ENCODE assay signal across 9 mouse cellular contexts in the genomic region with DNA sequence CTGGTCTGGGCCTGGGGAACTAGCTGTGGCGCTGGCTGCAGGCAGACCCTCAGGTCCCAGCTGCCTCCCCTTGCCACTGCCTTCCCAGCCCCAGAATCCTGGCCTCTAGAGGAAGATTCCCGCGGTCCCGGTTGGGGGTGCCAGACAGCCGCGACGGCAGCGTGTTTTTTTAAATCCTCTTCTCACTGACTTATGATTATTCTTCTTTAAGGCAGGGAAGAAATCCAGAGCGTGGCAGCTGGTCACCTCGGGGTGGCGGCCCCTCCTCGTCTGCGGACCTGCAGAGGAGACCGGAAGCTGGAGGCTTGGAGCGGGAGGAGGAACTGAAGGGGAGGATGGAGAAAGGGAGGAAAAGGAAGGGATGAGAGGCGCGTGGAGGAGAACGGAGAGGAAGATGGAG. TPM values are rescaled to one million over a fixed set of nuclear protein-coding genes. Genes with fewer than 3 reads are reported as not detected.
DNase-seq lines count a peak whose midpoint lies in the region; ATAC-seq lines count a peak whose summit lies in the region.
"Had no signal": no experiment of that assay in that cellular context is flagged by ENCODE, and none has a peak within 500 bp of the region (broad histone marks: within the 10 kb centered on the region; RNA-seq: fewer than 3 reads in every experiment).

No protein-coding gene starts in this region.

- H3K4me1 ChIP-seq in forebrain, embryonic 14.5 days (ENCODE audit: control insufficient read depth, insufficient read depth, low read length) = peaks cover 13% of the 10 kb centered on the region
- peaks cover 8% of the 10 kb centered on the region for H3K4me1 ChIP-seq in liver, embryonic 15.5 days (replicated peaks)
- peaks cover 26% of the 10 kb centered on the region for H3K4me1 ChIP-seq in neural tube, embryonic 15.5 days

- H3K9me3 ChIP-seq in forebrain, embryonic 14.5 days (replicated peaks; ENCODE audit: control insufficient read depth, low read length) = no peaks in the 10 kb centered on the region
- no peaks in the 10 kb centered on the region for H3K9me3 ChIP-seq in liver, embryonic 15.5 days (replicated peaks)
- no peaks in the 10 kb centered on the region for H3K9me3 ChIP-seq in neural tube, embryonic 15.5 days (replicated peaks)

- H3K27ac ChIP-seq in forebrain, embryonic 14.5 days (ENCODE audit: low read depth, low read length) = peak overlapping the region; percentile 83
- no peak overlapping the region for H3K27ac ChIP-seq in liver, embryonic 15.5 days (replicated peaks)
- H3K27ac ChIP-seq in neural tube, embryonic 15.5 days (replicated peaks) = peak overlapping the region; percentile 85

- H3K36me3 ChIP-seq in forebrain, embryonic 14.5 days (ENCODE audit: control insufficient read depth, insufficient read depth, low read length) = no peaks in the 10 kb centered on the region
- H3K36me3 ChIP-seq in liver, embryonic 15.5 days (replicated peaks) = no peaks in the 10 kb centered on the region
- no peaks in the 10 kb centered on the region for H3K36me3 ChIP-seq in neural tube, embryonic 15.5 days

- peak overlapping the region; percentile 37 for H3K4me2 ChIP-seq in forebrain, embryonic 14.5 days (ENCODE audit: low read length)
- H3K4me2 ChIP-seq in liver, embryonic 15.5 days = peak overlapping the region; percentile 20
- peak overlapping the region; percentile 52 for H3K4me2 ChIP-seq in neural tube, embryonic 15.5 days

- peak overlapping the region; percentile 51 for H3K9ac ChIP-seq in forebrain, embryonic 14.5 days (ENCODE audit: low read length)
- no peak overlapping the region for H3K9ac ChIP-seq in liver, embryonic 15.5 days
- peak overlapping the region; percentile 37 for H3K9ac ChIP-seq in neural tube, embryonic 15.5 days (replicated peaks)

- intact Hi-C loops in heart, postnatal 10 days (cut with DNase I) = loop anchor here (1.0 to 5.0 kb wide), 2 partner anchors 141 to 181 kb away; partner anchors contain the start of gene Ier5l

- peak; percentile 48 to 59 for DNase-seq in left cerebral cortex, adult 18-20 months (ENCODE audit: low spot score in 2 of 2)
- no peak for DNase-seq in left cerebral cortex, adult 11 months (ENCODE audit: low spot score)
- peak; percentile 84 for DNase-seq in forebrain, embryonic 14.5 days (ENCODE audit: low spot score)
- peak; percentile 76 to 78 for DNase-seq in heart, postnatal 10 days
- DNase-seq in kidney, postnatal 25 days = peak; percentile 72 to 87

- WGBS in forebrain, embryonic 14.5 days = under 1% methylated on average over 18 of the region's 18 CpGs
- 10% methylated on average over 18 of the region's 18 CpGs for WGBS in liver, embryonic 15.5 days (ENCODE audit: insufficient replicate concordance)
- 2% methylated on average over 18 of the region's 18 CpGs for WGBS in neural tube, embryonic 15.5 days

- ATAC-seq in forebrain, embryonic 14.5 days = peak; percentile 69
- no peak for ATAC-seq in liver, embryonic 15.5 days (ENCODE audit: insufficient read depth)
- ATAC-seq in neural tube, embryonic 15.5 days (ENCODE audit: low FRiP score) = peak; percentile 54
- no peak for ATAC-seq in megakaryocyte-erythroid progenitor cell, adult 5-6 weeks (replicated peaks; ENCODE audit: low FRiP score, low TSS enrichment, poor library complexity, severe bottlenecking)

- H3K4me3 ChIP-seq in forebrain, embryonic 14.5 days (ENCODE audit: low read depth, low read length) = peak overlapping the region; percentile 11; the same call in 1 of the 2 replicates
- H3K4me3 ChIP-seq in liver, embryonic 15.5 days (replicated peaks) = no peak overlapping the region
- peak overlapping the region; percentile 15 for H3K4me3 ChIP-seq in neural tube, embryonic 15.5 days (replicated peaks)

- no peaks in the 10 kb centered on the region for H3K27me3 ChIP-seq in forebrain, embryonic 14.5 days (replicated peaks; ENCODE audit: control insufficient read depth, insufficient read depth, low read length)
- H3K27me3 ChIP-seq in liver, embryonic 15.5 days = peaks cover 4% of the 10 kb centered on the region; the same call in 1 of the 2 replicates
- H3K27me3 ChIP-seq in neural tube, embryonic 15.5 days (replicated peaks) = no peaks in the 10 kb centered on the region

RNA-seq across cellular contexts. Expression of gene Cstad, which starts 18.7 kb away (rescaled TPM):
- total RNA-seq in left cerebral cortex, adult 18-20 months (2021) = 1 to 10 TPM; 3.1 to 4.0 TPM
- polyA plus RNA-seq in forebrain, embryonic 14.5 days (2014; fragmentation: Nextera tagmentation; extraction: Ambion mirVana) = 0.64 and 1.2 TPM in 2 replicates
- 1 to 10 TPM; 1.9 to 3.1 TPM for total RNA-seq in heart, postnatal 10 days (2021)
- polyA plus RNA-seq in liver, embryonic 15.5 days (2015; fragmentation: Nextera tagmentation; extraction: Ambion mirVana) = not detected in 2 replicates
- 0.31 and 0.83 TPM in 2 replicates for polyA plus RNA-seq in neural tube, embryonic 15.5 days (2015; fragmentation: Nextera tagmentation; extraction: Ambion mirVana)
- total RNA-seq in megakaryocyte-erythroid progenitor cell, adult 5-6 weeks (2014; fragmentation: Nextera tagmentation) = 2.7 TPM in 1 of 2 replicates, not detected in the other
- 1.0 TPM in 1 of 2 replicates, not detected in the other for total RNA-seq in megakaryocyte-erythroid progenitor cell, adult 5-6 weeks (2017)
- total RNA-seq: common myeloid progenitor, adult 5-6 weeks had no signal

Comparison
In these comparisons a context has a peak if more than half of its experiments do, and no peak if none do; other contexts are left out.
1. ATAC-seq: peak in forebrain, embryonic 14.5 days (single experiment) and neural tube, embryonic 15.5 days (single experiment); none in liver, embryonic 15.5 days (single experiment) and megakaryocyte-erythroid progenitor cell, adult 5-6 weeks (single experiment).
2. Peak in every context shown above with its lines, with median percentiles within 50 percentile points of each other: H3K4me2 ChIP-seq.